Mouse (Mus musculus) left cerebral cortex, adult 8-10 months (tissue): Measurements from ENCODE around the gene Gm49322. TPM values are rescaled to one million over a fixed set of nuclear protein-coding genes. Genes with fewer than 3 reads are reported as not detected.
"Not testable (repeated sequence)": the region's sequence is repeated elsewhere in the genome, so short reads cannot be mapped to it uniquely, and the experiment has no call there.

ENCODE experiments used
- DNase-seq, 2 experiments: peaks; one replicate each; pipeline ENCODE4 v3.0.0; 2022; ENCODE audit warnings: low spot score in 2 of 2
- total RNA-seq, 4 experiments: library from RNA; stranded (reverse); gene quantifications; 2 replicates each; pipeline ENCODE4 v1.2.4; 2022

Gene Gm49322
- total RNA-seq = 1 to 10 TPM; 1.8 to 4.2 (median 3.3) TPM

DNA sequence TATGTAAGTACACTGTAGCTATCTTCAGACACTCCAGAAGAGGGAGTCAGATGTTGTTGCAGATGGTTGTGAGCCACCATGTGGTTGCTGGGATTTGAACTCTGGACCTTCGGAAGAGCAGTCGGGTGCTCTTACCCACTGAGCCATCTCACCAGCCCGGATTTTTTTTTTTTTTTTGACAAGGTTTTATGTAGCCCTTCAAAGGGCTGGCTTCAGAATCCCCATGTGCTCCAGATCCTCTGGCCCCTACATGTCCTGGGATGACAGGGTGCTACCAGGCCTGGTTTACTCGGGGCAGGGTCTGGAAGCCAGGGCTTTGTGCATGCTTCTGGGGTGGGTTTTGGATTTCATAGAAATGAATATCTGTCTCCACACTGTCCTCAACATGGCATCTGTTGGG, at the start of gene Gm49322:
Gene Gm49322, plus strand, starts transcription at position 301 of the 400 bp plus-strand sequence.
- DNase-seq = not testable (repeated sequence)

DNA sequence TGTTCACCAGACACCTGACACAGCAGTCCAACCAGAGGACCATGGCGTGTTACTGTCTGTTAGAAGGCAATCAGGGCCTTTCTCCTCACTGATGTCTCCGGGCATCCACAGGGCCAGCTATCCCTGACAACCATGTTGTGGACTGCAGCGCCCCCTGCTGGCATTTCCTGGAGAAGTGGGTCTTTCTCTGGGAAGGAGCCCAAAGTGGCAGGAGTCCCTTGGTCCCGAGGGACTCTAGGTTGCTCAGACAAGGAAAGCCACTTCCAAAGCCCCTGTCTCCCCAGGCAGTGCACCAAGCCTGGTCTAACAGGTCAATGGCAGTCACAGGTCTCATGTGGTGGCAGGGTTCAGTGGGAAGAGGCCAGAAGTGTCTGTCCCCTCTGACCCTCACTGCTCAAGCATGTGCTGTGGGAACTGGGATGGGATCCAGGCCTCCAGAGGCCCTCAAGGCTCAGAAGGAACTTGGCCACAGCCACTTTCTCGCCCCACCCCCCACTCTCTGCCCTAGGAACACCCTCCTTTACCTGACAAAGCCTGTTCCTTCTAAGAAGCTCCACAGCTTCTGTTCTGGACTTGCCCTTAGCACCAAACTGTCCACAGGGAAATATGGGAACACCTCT, 48.4 kb upstream of the Gm49322 start:
- DNase-seq = peak in 1 of 2 experiments; percentile 79

DNA sequence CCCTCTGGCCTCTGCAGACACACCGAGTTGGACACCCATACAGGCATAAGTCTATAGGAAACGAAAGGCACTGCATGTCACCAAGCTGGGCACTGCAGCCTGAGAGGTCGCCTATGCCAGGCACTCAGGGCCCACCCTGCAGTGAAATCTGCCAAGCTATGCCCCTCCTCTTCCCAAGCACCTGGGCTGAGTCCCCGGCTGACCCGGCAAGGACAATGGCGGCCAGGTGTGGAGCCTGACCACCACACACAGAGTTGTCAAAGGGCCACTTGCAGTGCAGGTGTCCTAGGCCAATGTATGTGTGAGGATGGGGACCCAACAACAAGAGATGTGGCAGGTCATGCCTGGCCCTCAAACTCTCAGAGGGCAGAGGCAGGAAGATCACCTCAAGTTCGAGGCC, 46.4 kb upstream of the Gm49322 start:
- no peak for DNase-seq

DNA sequence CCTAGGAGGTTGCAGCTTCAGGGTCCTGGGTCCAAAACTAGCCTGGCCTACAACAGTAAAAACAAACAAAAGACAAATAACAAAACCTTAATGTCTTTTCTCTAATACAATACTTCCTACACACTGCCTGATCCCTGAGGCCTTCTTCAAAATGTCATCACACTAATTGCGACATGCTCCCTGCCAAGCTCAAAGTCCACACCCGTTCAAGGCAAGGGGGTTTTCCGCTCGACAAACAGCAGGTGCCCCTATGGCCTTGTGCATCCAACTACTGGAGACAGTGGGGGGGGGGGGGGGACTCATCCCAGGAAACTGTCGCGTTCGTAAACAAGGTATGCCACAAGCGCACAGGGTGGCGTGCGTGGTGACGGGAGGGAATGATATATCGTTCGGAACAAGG, 45.2 kb upstream of the Gm49322 start:
- no peak for DNase-seq

DNA sequence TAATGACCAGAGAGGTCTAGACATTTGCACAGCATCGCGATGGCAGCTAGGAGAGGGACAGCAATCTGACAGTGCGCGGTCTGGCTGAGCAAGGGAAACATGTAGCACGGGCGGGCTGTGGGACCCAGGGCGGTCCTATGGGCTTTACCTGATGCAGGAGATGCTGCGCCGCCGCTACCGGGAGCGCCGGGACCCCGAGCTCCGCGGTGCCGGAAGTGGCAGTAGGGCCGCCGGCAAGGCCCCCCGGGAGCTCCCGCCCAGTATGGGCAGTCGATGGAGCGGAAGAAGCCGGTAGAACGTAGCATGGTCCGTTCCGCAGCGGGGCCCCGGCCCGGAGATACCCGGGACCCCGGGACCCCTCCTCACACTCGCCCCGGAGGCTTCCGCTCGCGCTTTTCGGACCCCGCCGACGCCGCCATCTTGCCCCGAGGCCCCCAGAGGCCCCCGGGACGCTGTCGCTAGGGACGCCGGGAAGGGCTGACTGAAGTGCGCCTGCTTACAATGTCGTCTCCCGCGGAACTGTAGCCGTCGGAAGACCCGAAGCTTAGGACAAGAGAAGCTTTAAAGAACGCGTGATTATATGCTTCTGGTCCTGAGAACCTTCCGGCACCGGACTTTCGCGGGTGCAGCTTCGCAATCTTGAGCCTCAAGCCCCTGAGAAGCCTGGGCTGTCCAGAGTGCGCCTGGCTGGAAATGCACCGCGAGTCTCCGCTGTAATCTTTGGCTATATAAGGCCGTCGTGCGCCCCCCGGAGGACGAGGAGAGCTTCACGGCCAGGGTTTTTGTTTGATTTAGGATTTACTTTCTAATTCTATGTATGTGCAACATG, 44.5 kb upstream of the Gm49322 start, which contains the start of gene Rexo1:
Gene Rexo1, minus strand, starts transcription at position 445 of the 829 bp plus-strand sequence.
- DNase-seq = peak; percentile 89 to 92

DNA sequence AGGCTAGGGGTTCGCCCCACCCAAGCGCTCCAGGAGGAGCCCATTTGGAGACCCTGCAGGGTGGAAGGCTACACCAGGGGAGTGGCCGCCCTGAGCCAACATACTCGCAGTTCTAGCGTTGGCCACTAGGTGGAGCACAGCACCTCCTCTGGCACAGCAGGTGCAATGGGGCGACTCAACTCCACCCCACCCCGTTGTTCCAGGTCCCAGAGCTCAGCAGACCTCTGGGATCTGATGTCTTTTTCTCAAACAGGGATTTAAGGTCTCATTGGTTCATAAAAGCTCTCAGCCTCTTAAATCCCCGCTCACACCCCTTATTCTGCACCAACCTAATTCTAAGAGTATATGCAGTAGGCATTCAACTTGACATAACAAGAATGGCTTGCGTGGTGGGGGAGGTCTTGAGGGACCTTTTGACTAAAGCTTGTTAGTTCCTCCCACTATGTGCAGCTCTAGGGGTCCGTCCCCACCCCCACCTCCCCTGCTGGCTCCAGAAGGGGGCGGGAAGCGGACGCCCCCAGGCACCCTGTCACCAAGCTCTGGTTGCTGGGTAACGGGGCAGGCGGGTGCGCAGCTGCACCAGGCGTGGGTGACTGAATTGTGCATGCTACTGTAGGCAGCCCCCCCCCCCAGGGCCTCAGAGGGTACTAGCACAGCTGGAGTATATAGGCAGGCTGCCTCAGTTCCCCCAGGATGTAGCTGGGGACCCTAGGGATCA, 39.3 kb upstream of the Gm49322 start:
- peak; percentile 85 to 91 for DNase-seq

DNA sequence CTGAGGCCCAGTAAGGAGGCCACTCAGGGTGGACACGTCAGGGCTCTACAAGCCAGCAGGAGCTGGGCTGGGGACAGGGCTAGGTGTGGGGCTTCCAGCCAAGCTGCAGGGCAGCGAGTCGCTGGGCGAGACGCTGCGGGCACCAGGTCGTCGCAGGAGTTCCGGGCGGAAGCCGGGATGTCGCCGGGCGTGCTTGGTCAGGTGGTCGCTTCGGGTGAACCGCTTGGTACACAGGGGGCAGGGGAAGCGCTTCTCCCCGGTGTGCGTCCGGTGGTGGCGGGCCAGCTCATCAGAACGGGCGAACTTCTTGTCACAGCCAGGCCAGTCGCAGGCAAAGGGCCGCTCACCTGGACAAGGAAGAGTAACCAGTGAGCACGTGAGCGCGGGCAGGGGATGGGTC, 36.9 kb upstream of the Gm49322 start:
- no peak for DNase-seq

DNA sequence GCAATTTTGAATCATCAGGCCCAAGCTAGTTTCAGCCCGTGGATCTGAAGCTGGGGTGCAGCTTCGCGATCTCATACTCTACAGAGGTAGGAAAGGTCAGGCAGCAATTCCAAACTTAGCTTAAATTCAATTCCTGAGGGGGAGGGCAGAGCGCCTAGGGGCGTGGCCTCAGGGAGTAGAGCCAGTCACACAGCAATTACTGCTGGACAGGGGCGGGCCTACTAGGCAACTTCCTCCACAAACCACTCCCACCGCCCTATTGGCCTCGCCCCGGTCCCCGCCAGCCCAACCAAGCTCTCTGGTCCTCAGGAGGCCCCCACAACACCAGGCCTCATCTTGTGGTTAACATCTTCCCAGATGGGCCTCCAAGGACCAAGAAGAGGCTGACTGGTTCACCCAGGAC, 36.2 kb upstream of the Gm49322 start:
- no peak for DNase-seq

DNA sequence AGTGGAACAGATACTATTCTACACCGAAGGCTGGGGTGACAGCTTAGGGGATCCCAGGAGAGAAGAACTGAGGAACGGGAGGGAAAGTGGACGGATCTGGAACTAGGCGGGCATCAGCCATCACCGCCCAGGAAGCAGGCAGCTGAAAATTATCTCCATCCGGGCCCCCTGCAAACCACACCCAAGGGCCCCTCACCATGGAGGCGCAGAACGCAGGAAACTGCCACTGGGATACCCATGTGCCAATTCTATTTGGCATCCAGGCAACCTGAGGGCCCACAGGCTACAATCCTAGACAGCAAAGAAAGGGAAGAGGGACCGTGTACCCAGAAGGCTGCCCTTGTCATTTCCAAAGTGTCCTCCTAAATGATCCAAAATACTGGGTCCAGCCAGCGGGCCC, 35.4 kb upstream of the Gm49322 start:
- no peak for DNase-seq

DNA sequence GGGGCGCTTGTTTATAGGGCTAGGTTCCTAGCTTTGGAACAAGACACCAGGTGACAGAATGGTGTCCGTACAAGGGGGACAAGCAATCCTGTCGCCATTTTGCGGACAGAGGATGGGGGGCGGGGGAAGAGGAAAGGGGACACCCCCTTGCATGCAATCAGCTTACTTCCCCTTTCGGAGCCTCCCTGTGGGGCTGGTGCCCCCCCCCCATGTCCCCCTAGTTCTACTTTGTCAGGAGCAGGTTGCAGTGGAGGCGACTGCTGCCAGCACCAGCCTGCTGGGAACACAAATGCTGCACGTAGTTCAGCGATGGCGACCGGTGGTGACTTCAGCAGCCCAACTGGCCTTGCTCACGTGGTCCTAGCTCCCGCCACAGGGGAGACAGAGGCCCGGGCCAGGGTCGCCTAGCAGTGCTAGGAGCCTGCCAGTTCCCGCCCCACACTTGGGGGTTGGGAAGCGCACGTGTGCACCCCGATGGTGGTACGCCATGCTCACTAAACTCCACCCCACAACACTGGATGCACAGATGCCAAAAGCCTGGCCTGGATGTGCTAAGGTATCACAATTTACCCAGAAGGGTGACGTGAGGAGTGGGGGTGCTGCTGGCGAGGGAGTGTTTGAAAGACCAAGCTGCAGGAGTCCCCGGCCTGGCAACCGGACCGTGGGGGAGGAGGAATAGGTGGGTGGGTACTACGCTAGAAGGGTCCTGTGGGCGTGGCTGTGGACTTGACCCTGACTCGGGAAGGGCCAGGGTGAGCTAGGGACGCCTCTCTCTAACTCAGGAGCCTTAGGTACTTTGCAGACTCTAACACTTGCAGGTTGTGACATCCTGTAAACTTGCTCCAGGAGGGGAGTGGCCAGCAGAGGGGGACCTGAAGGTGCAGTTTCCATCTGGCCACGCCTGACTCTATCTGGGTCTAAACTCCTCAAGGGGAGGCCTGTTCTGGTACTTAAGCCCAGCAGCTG, 34.7 kb upstream of the Gm49322 start:
- DNase-seq = peak in 1 of 2 experiments; percentile 58

DNA sequence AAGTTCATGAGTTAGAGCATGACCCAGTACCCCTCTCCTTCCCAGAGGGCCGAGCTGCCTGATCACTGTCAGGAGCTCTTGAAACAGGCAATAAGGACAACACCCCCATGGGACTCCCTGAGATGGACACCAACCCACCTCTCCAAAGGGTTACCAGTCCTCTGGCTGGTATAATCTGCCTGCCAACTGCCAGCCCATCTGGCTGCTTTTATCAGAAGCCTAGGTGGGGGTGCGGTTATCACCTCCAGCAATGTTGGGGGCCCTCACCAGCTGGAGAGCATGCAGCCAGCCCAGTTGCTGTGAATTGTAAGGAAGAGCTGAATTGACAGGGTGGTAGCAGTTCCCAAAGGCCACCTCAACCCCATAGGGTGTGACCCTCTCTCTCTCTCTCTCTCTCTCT, 33.3 kb upstream of the Gm49322 start:
- no peak for DNase-seq

DNA sequence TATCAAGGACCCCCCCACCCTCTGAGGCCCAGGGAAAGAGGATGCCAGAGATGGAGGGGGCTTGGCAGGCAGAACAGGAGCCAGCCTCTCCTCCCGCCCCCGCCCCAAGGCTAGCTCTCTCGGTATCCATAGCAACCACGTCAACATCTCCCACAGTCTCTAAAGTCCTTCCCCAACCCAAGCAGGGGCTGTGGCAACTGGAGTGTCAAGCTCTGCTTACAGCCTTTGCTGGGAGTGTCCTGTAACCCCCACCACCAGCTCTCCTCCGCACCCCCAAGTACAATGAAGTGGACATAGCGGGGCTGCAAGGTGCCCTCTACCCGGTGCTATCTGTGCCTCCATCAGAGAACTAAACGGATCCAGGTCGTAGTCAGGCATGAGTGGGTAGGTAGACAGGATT, 31.9 kb upstream of the Gm49322 start:
- no peak for DNase-seq

DNA sequence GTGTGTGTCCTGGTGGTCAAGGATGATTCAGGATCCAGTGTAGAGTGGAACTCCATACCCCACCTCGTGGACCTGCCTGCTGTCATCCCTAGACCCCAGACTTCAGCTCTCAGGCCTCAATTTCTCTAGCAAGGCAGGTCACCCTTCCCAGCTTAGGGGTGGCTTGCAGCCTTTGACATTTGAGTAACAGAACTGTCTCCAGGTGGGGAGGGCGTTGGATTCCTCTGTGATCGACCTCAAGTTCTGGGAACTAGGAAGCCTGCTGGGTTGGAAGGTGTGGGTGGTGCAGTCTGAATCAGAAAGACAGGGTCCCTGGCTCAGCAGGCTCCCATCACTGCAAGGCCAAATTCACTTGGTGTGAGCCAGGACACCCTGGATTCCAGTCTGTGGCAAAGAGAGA, 30.9 kb upstream of the Gm49322 start:
- no peak for DNase-seq

DNA sequence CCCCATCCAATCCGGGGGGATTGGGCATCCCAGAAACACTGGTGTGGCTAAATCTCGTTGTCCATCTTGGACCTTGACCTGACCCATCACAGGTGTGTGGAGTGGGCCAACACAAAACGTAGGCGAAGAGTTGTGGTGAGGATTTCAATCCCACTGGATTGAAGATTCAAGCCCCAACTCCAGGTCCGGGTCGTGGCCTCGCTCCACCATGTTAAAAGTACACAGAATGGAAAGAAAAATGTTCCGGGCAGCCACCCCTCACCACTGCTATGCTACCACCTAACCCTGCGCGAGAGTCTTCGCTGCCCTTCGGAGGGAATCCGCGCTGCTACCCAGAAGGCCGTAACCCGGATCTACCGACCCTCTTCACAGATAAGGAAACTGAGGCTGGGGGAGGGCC, 29.9 kb upstream of the Gm49322 start:
- DNase-seq = no peak

DNA sequence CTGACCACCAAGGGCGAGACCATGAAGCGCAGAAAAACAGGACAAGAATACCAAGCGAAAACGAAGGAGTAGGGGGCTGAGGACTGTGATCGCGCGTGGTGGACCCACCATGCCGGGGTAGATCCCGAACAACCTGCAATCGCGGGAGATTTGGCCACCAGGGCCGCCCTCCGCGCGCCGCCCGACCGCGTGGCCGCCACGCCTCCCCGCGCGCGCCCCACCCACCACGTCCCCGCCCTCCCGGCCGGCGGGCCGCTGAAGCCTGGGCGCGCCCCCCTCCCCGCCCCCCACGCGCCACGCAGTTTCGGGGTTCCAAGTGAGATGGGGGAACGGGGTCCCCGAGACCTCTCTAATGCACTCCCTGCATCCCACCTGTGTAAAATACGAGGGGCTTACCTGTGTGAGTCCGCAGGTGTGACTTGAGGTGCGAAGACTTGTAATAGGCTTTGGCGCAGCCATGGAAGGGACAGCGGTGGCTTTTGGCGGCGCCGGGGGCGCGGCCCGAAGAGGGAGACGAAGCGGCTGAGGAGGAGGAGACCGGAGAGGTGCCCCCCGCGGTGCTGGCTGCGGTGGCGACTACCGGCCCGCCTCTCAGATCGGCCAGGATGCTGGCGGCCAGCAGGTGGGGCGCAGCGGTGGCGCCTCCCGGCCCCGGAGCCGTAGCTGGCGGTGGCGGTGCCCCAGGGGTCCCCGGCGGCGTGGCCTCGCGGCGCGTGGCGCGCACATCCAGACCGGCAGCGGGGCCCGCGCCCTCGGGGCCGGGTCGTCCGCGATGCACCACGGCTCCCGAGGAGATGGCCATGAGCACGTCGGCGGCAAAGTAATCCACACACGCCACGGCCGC, 29.2 kb upstream of the Gm49322 start:
- no peak for DNase-seq

DNA sequence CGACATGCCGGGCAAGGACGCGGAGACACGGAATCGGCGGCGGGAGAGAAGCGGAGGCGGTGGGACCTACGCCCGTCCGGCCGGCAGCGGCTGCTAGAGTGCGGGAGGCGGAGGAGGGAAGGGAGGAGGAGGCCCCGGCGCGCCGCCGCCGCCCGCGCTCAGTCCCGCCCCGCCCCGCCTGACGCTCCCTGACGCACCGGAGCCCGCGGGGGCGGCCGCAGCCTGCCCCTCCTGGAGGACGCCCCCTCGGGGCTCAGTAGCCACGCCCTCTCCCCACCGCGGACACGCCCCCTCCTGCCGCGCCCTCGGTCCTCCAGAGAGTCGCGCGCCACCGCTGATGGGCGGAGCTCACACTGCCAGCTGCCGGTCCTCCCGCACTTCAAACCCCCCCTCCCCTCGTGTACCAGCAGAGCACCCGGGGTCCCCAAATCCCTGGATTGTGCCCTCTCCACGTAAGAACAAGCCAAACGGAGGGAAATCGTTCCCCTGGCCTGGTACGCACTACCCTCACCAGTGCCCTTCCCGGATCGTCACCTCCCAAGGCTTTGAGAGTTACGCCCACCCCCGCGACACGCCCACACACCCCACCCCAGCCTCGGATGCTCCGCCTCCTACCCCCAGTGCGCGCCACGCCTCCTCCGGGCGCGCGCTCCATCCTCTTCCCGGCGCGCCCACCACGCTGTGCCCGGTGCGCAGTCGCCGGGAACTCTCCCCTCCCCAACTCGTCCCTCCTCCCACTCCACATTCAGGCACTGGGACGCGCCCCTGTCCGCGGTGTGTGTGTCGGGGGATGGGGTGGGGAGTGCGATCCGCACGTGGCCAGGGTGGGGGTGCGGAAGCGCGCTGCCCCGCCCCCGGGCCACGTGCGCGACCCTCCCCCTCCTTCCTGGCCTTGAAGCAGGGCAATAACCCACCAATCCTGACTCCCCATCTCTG, 28.4 kb upstream of the Gm49322 start, which contains the start of gene Klf16:
Gene Klf16, minus strand, starts transcription at position 127 of the 936 bp plus-strand sequence.
- DNase-seq = peak; percentile 92 to 97

DNA sequence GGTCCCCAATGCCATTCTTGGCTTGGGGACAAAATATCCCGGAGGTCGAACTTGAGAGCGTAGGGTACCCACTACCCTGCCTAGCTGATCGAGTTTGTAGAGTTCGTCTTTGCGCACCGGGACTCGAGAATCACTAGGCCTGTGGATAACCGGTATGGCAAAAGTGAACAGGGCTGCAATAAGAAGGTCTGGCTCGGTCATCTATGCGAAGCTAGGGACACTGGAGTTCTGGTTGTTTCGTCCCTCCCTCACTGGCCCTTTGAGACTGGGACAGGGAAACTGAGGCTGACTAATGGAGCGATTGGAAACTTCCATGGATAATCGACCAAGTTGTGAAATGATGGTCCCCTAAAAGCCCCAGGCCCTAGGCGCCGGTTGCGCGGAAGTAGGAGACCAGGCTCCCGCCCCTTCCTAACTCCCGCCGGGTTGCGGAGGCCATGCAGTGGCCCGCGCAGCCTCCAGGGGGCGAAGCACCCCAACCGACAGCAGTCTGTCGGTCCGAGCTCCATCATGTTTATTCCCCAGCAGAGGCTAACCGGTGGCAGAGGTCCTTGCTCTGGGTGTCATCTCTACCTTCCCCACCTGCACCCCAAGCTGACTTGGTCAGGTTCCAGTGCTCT, 27.6 kb upstream of the Gm49322 start:
- DNase-seq = peak in 1 of 2 experiments; percentile 47

DNA sequence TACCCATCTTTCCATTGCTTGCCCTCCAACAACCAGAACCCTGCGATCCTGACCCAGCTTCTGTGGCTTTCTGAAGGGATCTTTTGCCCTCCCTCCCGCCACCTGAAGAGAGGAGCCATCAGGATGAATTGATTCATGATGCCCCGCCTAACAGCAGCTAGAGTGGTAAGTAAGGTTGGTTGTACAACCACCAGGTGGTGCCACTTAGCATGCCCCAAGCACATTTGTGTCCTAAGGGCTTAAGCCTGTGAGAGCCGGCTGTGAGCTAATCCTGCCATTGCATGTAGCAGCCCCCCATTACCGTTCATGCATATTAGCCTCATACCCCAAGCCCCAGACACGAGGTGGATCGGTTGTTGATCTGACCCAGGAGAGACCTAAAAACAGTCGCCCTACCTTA, 26.9 kb upstream of the Gm49322 start:
- DNase-seq = peak in 1 of 2 experiments; percentile 58
